Mouse (Mus musculus) T-cell, adult 66 days (primary cell): ENCODE results near the gene Gm4340. TPM values are rescaled to one million over a fixed set of nuclear protein-coding genes. Genes with fewer than 3 reads are reported as not detected.

ENCODE experiments used
- total RNA-seq, 2 experiments: library from RNA; stranded (reverse); gene quantifications; 3 replicates in 1 of 2; 4 replicates in 1 of 2; pipeline ENCODE4 v1.2.4; 2023

Gene Gm4340
- not detected for total RNA-seq

GRCm38 (mm10) chr10:104193742-104194141, at the start of gene Gm4340:
TSS of gene Gm4340 (plus strand) at chr10:104194042.

DNA sequence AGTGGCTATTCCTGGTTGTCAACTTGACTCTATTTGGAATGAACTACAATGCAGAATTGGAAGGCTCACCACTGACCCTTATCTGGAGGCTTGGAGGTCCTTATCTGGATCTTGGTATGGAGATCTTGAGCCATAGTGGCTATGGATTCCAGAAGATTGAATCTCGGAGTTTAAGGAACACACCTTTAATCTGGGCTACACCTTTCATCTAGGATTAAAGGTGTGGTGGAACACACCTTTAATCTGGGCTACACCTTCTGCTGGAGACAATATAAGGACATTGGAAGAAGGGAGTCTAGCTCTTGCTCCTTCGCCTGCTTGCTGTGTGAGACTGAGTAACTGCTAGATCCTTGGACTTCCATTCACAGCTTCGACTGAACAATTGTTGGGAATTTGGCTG, 42.6 kb upstream of the Gm4340 start, which contains the start of gene Gm6763:
Gm6763 (plus strand) TSS at position 301 of the 400 bp plus-strand sequence.

DNA sequence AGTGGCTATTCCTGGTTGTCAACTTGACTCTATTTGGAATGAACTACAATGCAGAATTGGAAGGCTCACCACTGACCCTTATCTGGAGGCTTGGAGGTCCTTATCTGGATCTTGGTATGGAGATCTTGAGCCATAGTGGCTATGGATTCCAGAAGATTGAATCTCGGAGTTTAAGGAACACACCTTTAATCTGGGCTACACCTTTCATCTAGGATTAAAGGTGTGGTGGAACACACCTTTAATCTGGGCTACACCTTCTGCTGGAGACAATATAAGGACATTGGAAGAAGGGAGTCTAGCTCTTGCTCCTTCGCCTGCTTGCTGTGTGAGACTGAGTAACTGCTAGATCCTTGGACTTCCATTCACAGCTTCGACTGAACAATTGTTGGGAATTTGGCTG, 34.1 kb upstream of the Gm4340 start, which contains the start of gene Gm8764:
Gm8764 (plus strand) TSS at position 301 of the 400 bp plus-strand sequence.

DNA sequence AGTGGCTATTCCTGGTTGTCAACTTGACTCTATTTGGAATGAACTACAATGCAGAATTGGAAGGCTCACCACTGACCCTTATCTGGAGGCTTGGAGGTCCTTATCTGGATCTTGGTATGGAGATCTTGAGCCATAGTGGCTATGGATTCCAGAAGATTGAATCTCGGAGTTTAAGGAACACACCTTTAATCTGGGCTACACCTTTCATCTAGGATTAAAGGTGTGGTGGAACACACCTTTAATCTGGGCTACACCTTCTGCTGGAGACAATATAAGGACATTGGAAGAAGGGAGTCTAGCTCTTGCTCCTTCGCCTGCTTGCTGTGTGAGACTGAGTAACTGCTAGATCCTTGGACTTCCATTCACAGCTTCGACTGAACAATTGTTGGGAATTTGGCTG, 25.6 kb upstream of the Gm4340 start, which contains the start of gene Gm21304:
Gm21304 (plus strand) TSS at position 301 of the 400 bp plus-strand sequence.

DNA sequence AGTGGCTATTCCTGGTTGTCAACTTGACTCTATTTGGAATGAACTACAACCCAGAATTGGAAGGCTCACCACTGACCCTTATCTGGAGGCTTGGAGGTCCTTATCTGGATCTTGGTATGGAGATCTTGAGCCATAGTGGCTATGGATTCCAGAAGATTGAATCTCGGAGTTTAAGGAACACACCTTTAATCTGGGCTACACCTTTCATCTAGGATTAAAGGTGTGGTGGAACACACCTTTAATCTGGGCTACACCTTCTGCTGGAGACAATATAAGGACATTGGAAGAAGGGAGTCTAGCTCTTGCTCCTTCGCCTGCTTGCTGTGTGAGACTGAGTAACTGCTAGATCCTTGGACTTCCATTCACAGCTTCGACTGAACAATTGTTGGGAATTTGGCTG, 17.1 kb upstream of the Gm4340 start, which contains the start of gene Gm21312:
Gm21312 (plus strand) TSS at position 301 of the 400 bp plus-strand sequence.

GRCm38 (mm10) chr10:104185233-104185632, 8.6 kb upstream of the Gm4340 start, which contains the start of gene Gm20765:
TSS of gene Gm20765 (plus strand) at chr10:104185533.

Other genes with a start within 250 kb of the Gm4340 start
- not detected for gene Gm21293, start 51.1 kb upstream of the Gm4340 start, total RNA-seq
- not detected for gene Gm6763, start 42.5 kb upstream of the Gm4340 start, total RNA-seq
- not detected for gene Gm8764, start 34.0 kb upstream of the Gm4340 start, total RNA-seq
- not detected for gene Gm21304, start 25.5 kb upstream of the Gm4340 start, total RNA-seq
- not detected for gene Gm21312, start 17.0 kb upstream of the Gm4340 start, total RNA-seq
- gene Gm20765, start 8.5 kb upstream of the Gm4340 start, total RNA-seq, result not detected